ENCODE assay signal across 12 mouse cellular contexts in the genomic region with DNA sequence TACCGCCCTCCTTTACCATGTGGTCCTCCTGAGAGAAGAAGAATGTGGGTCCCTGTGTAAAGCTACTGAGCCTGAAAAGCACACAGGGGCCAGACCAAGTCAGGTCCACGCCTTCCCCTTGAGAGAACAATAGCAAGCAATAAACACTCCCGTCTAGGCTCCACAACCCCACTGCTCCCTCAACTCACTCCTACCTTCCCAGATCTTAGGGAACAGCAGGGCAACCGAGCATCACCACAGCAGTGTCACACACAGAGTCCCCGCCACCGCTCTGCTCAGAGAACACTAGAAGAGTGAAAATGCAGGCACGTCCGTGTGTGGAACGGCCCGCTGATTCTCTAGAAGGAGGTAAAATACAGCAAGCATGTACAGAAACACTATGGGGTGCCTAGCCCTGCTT.
DNase-seq lines count a peak whose midpoint lies in the region; ATAC-seq lines count a peak whose summit lies in the region.
"Had no signal": no experiment of that assay in that cellular context is flagged by ENCODE, and none has a peak within 500 bp of the region (broad histone marks: within the 10 kb centered on the region; RNA-seq: fewer than 3 reads in every experiment).

No protein-coding gene starts in this region.

- peak overlapping the region; percentile 53 for H3K27ac ChIP-seq in heart, embryonic 16.5 days (ENCODE audit: low read length)
- no peak overlapping the region for H3K27ac ChIP-seq in intestine, embryonic 14.5 days (ENCODE audit: low read depth)

- no peaks in the 10 kb centered on the region for H3K27me3 ChIP-seq in heart, embryonic 16.5 days (ENCODE audit: control insufficient read depth, insufficient read depth, low read length)
- no peaks in the 10 kb centered on the region for H3K27me3 ChIP-seq in intestine, embryonic 14.5 days (replicated peaks; ENCODE audit: control insufficient read depth, insufficient read depth, low read length)

- no peak for DNase-seq in heart, adult 18-20 months
- peak; percentile 57 for DNase-seq in intestine, embryonic 14.5 days (ENCODE audit: low spot score)
- DNase-seq in mesoderm, embryonic 11.5 days (ENCODE audit: low read depth, low spot score), result peak; percentile 22
- no peak for DNase-seq in Muller cell, postnatal 12 days (ENCODE audit: inconsistent ontology term)
- DNase-seq in gastrocnemius, postnatal 10 days, result no peak
- no peak for DNase-seq in ovary, postnatal 14 days (ENCODE audit: low spot score)
- DNase-seq: cerebellum, adult 11 months; kidney, postnatal 25 days; right cerebral cortex, adult 18-20 months; thymus, adult 18-20 months had no signal

- H3K4me3 ChIP-seq in heart, embryonic 16.5 days (ENCODE audit: low read length), result no peak overlapping the region
- H3K4me3 ChIP-seq in intestine, embryonic 14.5 days (ENCODE audit: low read depth, low read length), result no peak overlapping the region

- H3K4me1 ChIP-seq in heart, embryonic 16.5 days (ENCODE audit: control insufficient read depth, insufficient read depth, low read length), result peaks cover 40% of the 10 kb centered on the region
- H3K4me1 ChIP-seq in intestine, embryonic 14.5 days (replicated peaks; ENCODE audit: control insufficient read depth, insufficient read depth, low read length), result peaks cover 16% of the 10 kb centered on the region

- H3K4me2 ChIP-seq in heart, embryonic 16.5 days (ENCODE audit: low read depth, low read length), result peak overlapping the region; percentile 21; the same call in 1 of the 2 replicates
- H3K4me2 ChIP-seq in intestine, embryonic 14.5 days (ENCODE audit: low read length), result no peak overlapping the region

- H3K9ac ChIP-seq in heart, embryonic 16.5 days (ENCODE audit: low read length), result no peak overlapping the region
- H3K9ac ChIP-seq in intestine, embryonic 14.5 days (ENCODE audit: low read length), result no peak overlapping the region

- H3K36me3 ChIP-seq in heart, embryonic 16.5 days (ENCODE audit: control insufficient read depth, insufficient read depth), result no peaks in the 10 kb centered on the region
- no peaks in the 10 kb centered on the region for H3K36me3 ChIP-seq in intestine, embryonic 14.5 days (ENCODE audit: control insufficient read depth, insufficient read depth, low read length)

- no peaks in the 10 kb centered on the region for H3K9me3 ChIP-seq in heart, embryonic 16.5 days (replicated peaks; ENCODE audit: control insufficient read depth, low read length)
- no peaks in the 10 kb centered on the region for H3K9me3 ChIP-seq in intestine, embryonic 14.5 days (ENCODE audit: control insufficient read depth, low read length)

- 55% methylated on average over 10 of the region's 10 CpGs for WGBS in heart, embryonic 16.5 days
- WGBS in intestine, embryonic 14.5 days, result 65% methylated on average over 10 of the region's 10 CpGs

- no peak for ATAC-seq in heart, embryonic 16.5 days (replicated peaks; ENCODE audit: extremely low read depth, insufficient read depth, low FRiP score)
- ATAC-seq in common myeloid progenitor, adult 5-6 weeks (replicated peaks; ENCODE audit: low read depth, poor library complexity, severe bottlenecking), result 0 out of 2 replicates have a peak, but pooled peaks have one; percentile 7
- no peak for ATAC-seq in intestine, embryonic 14.5 days (replicated peaks; ENCODE audit: low FRiP score, low TSS enrichment, low read depth)

Comparison
In these comparisons a context has a peak if more than half of its experiments do, and no peak if none do; other contexts are left out.
1. DNase-seq: peak in intestine, embryonic 14.5 days (single experiment) and mesoderm, embryonic 11.5 days (single experiment); none in heart, adult 18-20 months (0 of 2), Muller cell, postnatal 12 days (single experiment), gastrocnemius, postnatal 10 days (single experiment) and ovary, postnatal 14 days (single experiment).